Mouse (Mus musculus) neural tube, embryonic 13.5 days (tissue): ENCODE data around the gene Gabrd. TPM values are rescaled to one million over a fixed set of nuclear protein-coding genes. Genes with fewer than 3 reads are reported as not detected.

Experiments
- ATAC-seq: fragments of 200-750 bp; cut with Nextera tagmentation; 2 replicates; pipeline ENCODE4 v1.8.0; 2017; ENCODE audit warnings: low read depth, mild to moderate bottlenecking, moderate TSS enrichment, moderate library complexity
- H3K27ac ChIP-seq: fragments of 300-500 bp; sonication (generic); replicated peaks from 2 replicates; pipeline ENCODE4 v1.5.1; 2015; ENCODE audit warnings: moderate library complexity, mild to moderate bottlenecking, inconsistent platforms
- H3K27me3 ChIP-seq: fragments of 300-500 bp; sonication (generic); 2 replicates; pipeline ENCODE4 v1.6.1; 2015; ENCODE audit warnings: mild to moderate bottlenecking, inconsistent platforms
- H3K36me3 ChIP-seq: fragments of 300-500 bp; sonication (generic); 2 replicates; pipeline ENCODE4 v1.6.1; 2015; ENCODE audit warnings: mild to moderate bottlenecking, inconsistent platforms
- H3K4me1 ChIP-seq: fragments of 300-500 bp; sonication (generic); replicated peaks from 2 replicates; pipeline ENCODE4 v1.6.1; 2015; ENCODE audit warnings: inconsistent platforms
- H3K4me2 ChIP-seq: fragments of 300-500 bp; sonication (generic); 2 replicates; pipeline ENCODE4 v1.6.1; 2015; ENCODE audit warnings: inconsistent platforms, mild to moderate bottlenecking, moderate library complexity
- H3K4me3 ChIP-seq: fragments of 300-500 bp; sonication (generic); 2 replicates; pipeline ENCODE4 v1.5.1; 2015; ENCODE audit warnings: mild to moderate bottlenecking, inconsistent platforms
- H3K9ac ChIP-seq: fragments of 300-500 bp; sonication (generic); 2 replicates; pipeline ENCODE4 v1.6.1; 2015; ENCODE audit warnings: moderate library complexity, mild to moderate bottlenecking, inconsistent platforms
- H3K9me3 ChIP-seq: fragments of 300-500 bp; sonication (generic); 2 replicates; pipeline ENCODE4 v1.6.1; 2016; ENCODE audit warnings: inconsistent platforms
- WGBS: fragments of 180-500 bp; shearing (Covaris S2); methylation state at CpG from one replicate; pipeline ENCODE4 v1.1.7; 2015; 5-methylcytosine and 5-hydroxymethylcytosine counted together
- polyA plus RNA-seq: library from polyadenylated mRNA; unstranded; fragments of >200 nt; fragmentation: Nextera tagmentation; extraction: Ambion mirVana; gene quantifications from 2 replicates; pipeline ENCODE4 v1.2.1, GENCODE M21; 2015

Gabrd gene
- polyA plus RNA-seq, 1 experiment from 2014 or later, result 0.17 TPM

DNA sequence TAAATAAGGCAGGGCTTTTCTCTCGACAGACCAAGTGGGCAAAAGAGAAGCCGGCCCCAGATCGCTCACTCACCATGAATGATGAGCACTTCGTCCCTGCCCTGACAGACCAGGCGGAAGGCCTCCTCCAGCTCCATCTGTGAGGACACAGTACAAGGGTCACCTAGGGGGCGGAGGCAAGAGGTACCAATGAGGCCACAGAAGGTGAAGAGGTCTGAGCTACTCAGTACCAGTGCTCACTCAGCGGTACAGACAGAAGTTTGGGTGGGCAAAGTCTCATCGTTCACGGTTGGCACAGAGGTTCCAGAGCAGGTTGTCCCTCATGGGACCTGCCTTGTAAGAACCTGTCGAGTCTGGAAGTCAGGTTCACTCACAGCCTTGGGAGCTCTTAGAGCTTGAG is 41.6 kb downstream of the Gabrd start:
- Histone ChIP-seq H3K36me3 (no peaks in the 10 kb centered on the region), H3K4me2 (no peak overlapping the region), H3K9ac (no peak overlapping the region), H3K9me3 (no peaks in the 10 kb centered on the region), H3K27ac (no peak overlapping the region), H3K4me1 (peaks cover 6% of the 10 kb centered on the region), H3K4me3 (no peak overlapping the region), H3K27me3 (peaks cover 43% of the 10 kb centered on the region)
- WGBS, result 91% methylated on average over 10 of the region's 10 CpGs
- ATAC-seq, result no peak

DNA sequence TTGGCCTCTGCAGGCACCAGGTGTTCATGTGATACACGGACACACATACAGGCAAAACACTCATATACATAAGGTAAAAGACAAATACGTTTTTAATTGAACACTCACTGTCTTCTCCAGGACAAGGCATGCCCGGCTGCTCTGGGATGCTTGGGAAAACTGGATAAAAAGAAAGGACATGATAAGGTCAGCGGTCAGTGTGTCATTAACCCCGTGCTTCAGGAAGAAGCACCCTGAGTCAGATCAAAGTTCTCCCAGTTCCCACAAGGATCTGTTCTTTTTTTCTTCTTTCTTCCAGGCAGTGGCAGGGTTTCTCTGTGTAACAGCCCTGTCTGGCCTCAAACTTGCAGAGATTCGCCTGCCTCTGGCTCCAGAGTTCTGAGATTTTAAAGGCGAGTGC is 43.4 kb downstream of the Gabrd start:
- Histone ChIP-seq H3K4me2 (no peak overlapping the region), H3K36me3 (no peaks in the 10 kb centered on the region), H3K27me3 (peaks cover 25% of the 10 kb centered on the region), H3K9ac (no peak overlapping the region), H3K4me1 (no peaks in the 10 kb centered on the region), H3K4me3 (no peak overlapping the region), H3K9me3 (no peaks in the 10 kb centered on the region), H3K27ac (no peak overlapping the region)
- 83% methylated on average over 7 of the region's 7 CpGs for whole genome bisulfite sequencing
- no peak for ATAC-seq

DNA sequence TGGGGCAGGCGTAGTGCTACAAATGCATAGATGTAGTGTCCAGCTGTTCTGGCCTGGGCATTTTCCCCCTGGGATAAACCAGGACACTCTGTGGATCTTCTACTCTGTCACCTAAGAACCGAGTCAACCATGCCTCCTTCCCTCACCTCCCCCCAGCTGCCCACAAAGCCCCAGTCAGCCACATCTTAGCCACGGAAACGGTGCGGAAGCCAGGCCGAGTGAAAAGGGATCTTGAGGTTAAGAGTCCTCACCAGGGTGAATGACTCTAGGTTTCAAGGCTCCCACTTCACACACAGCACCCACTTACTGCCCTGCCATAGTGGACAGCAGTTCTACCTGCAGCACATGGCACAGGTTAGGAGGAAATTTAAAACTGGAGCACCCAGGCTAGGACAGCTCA is 43.9 kb downstream of the Gabrd start:
- H3K36me3 ChIP-seq, result no peaks in the 10 kb centered on the region
- H3K9ac ChIP-seq, result no peak overlapping the region
- H3K4me1 ChIP-seq, result no peaks in the 10 kb centered on the region
- no peaks in the 10 kb centered on the region for H3K9me3 ChIP-seq
- H3K27me3 ChIP-seq, result peaks cover 20% of the 10 kb centered on the region
- no peak for ATAC-seq
- H3K4me2 ChIP-seq, result no peak overlapping the region
- H3K27ac ChIP-seq, result no peak overlapping the region
- WGBS, result 90% methylated on average over 6 of the region's 6 CpGs
- H3K4me3 ChIP-seq, result no peak overlapping the region

DNA sequence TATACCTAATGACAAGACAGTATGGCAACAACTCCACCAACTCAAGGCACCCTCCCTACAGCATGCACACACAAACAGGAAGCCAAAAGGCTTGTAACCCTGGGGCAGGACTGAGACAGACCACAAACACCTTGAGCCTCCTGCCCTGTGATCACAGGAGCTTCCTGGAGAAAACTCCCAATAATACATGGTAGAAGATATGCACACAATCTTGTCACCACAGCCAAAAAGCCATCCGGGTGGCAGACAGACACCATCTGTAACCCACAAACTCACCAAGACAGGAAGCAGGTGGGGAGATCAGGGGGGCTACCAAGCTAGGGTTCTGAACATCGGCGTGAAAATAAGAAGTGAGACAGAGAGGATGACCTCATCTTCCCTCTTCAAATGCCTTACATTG is 45.3 kb downstream of the Gabrd start:
- Histone ChIP-seq H3K36me3 (no peaks in the 10 kb centered on the region), H3K27ac (no peak overlapping the region), H3K9me3 (no peaks in the 10 kb centered on the region), H3K4me1 (no peaks in the 10 kb centered on the region), H3K9ac (no peak overlapping the region), H3K27me3 (peaks cover 6% of the 10 kb centered on the region; the same call in 1 of the 2 replicates), H3K4me2 (no peak overlapping the region), H3K4me3 (no peak overlapping the region)
- no peak for ATAC-seq
- WGBS, result 93% methylated on average over 3 of the region's 3 CpGs

DNA sequence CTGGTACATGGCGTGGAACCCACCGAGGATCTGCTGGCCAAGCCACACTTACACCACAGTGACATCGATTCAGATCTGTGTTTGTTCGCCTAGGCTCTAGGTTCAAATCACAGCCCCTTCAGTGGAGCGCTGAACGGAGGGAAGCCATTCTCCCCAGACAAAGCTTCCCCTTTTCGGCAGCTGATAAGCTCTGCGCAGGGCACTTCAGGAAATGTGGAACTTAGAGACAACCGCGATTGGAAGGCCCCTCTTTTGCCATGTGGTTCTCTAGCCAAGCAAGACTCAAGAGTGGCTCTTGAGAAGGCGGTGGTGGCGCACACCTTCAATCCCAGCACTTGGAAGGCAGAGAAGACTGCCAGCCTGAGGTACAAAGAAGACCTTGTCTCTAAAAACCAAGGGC is 51.6 kb downstream of the Gabrd start:
- peak overlapping the region; percentile 97 for H3K27ac ChIP-seq
- 90% methylated on average over 12 of the region's 12 CpGs for WGBS
- H3K4me1 ChIP-seq, result peaks cover 30% of the 10 kb centered on the region
- H3K4me3 ChIP-seq, result no peak overlapping the region
- no peak for ATAC-seq
- peak overlapping the region; percentile 91; the same call in 1 of the 2 replicates for H3K9ac ChIP-seq
- H3K4me2 ChIP-seq, result no peak overlapping the region
- H3K9me3 ChIP-seq, result no peaks in the 10 kb centered on the region
- H3K27me3 ChIP-seq, result peaks cover 7% of the 10 kb centered on the region; the same call in 1 of the 2 replicates
- no peaks in the 10 kb centered on the region for H3K36me3 ChIP-seq

DNA sequence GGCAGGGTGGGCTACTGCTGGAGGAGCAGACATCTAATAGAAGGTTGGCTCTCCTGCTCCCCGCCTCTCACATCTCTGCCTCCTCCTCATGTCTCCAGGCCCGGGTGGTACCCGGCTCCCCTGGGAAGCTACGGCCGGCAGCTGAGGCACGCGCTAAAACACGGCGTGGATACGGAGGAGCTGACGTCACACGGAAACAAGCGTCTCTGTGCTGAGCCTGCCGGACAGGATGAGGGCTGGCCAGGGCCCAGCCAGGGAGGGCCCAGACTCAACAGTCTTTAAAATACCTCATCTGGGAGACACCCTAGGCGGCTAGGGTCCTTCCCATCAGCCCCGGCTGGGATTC is 52.3 kb downstream of the Gabrd start:
- under 1% methylated on average over 16 of the region's 16 CpGs for WGBS
- H3K4me1 ChIP-seq, result peaks cover 30% of the 10 kb centered on the region
- no peaks in the 10 kb centered on the region for H3K36me3 ChIP-seq
- peak; percentile 92 for ATAC-seq
- H3K9ac ChIP-seq, result peak overlapping the region; percentile 91
- peak overlapping the region; percentile 68 for H3K4me2 ChIP-seq
- H3K9me3 ChIP-seq, result no peaks in the 10 kb centered on the region
- H3K27ac ChIP-seq, result peak overlapping the region; percentile 97
- peaks cover 7% of the 10 kb centered on the region; the same call in 1 of the 2 replicates for H3K27me3 ChIP-seq
- H3K4me3 ChIP-seq, result peak overlapping the region; percentile 69

DNA sequence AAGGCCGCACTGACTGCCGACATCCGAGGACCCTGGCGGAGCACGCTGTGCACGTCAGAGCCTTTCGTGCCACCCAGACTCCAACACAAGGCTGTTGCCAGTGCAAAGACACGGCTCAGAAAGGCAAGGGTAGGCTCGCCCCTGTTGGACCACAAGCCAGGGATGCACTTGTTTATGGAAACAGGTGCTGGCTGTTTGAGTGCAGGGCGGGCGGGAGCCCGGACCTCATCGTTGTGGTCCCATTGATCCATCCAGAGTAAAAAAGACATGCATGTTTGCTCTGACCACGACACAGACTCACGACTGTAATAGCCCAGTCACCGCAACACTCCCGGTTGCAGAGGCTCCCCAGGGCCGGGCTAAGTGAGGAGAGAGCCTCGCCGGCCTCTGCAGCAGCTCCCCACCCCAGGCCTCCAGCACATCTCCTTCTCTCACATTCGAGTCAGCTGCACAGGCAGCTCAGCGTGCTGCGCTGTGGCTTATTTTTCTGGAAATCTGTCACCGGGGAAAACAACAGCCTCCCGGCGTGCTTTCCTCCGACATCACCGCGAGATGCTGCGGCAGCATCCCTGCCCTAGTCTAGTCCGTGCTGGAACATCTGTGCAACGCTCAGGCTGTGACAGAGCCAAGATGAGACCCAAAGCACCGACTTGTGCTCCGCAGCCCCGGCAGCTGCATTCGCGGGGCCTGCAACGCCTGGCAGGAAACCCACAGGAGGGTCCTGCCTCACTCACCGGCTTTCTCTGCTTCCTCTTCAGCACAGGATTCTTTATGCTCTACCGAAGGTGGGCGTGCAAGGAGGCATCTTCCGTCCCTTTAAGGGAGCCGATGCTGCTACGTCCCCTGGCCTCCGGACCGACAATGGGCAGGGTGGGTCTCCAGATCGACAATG is 53.0 kb downstream of the Gabrd start:
- WGBS, result 4% methylated on average over 47 of the region's 47 CpGs
- Histone ChIP-seq H3K27me3 (peaks cover 7% of the 10 kb centered on the region; the same call in 1 of the 2 replicates), H3K9me3 (no peaks in the 10 kb centered on the region), H3K27ac (peak overlapping the region; percentile 97), H3K4me2 (peak overlapping the region; percentile 68), H3K9ac (peak overlapping the region; percentile 91), H3K4me1 (peaks cover 30% of the 10 kb centered on the region), H3K4me3 (peak overlapping the region; percentile 69), H3K36me3 (no peaks in the 10 kb centered on the region)
- ATAC-seq, result peak; percentile 82

DNA sequence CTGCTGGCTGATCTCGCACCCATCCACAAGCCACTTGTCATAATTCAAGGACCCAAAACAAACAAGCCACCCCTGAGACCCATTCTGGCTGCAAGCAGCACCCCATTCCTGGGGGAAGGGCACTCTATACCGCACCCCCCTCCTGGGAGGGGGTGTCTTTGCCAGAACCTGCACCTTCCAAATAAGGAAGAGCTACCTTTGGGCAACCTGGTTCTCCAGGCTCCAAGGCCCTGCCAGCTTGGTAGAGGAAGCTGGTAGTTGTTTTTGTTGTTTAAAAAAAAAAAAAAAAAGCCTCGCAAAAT is 53.7 kb downstream of the Gabrd start:
- peak overlapping the region; percentile 68 for H3K4me2 ChIP-seq
- no peaks in the 10 kb centered on the region for H3K36me3 ChIP-seq
- ATAC-seq, result no peak
- peak overlapping the region; percentile 91 for H3K9ac ChIP-seq
- 42% methylated on average over 3 of the region's 3 CpGs for WGBS
- peaks cover 7% of the 10 kb centered on the region; the same call in 1 of the 2 replicates for H3K27me3 ChIP-seq
- H3K4me3 ChIP-seq, result peak overlapping the region; percentile 69
- no peaks in the 10 kb centered on the region for H3K9me3 ChIP-seq
- peaks cover 30% of the 10 kb centered on the region for H3K4me1 ChIP-seq
- peak overlapping the region; percentile 97 for H3K27ac ChIP-seq

DNA sequence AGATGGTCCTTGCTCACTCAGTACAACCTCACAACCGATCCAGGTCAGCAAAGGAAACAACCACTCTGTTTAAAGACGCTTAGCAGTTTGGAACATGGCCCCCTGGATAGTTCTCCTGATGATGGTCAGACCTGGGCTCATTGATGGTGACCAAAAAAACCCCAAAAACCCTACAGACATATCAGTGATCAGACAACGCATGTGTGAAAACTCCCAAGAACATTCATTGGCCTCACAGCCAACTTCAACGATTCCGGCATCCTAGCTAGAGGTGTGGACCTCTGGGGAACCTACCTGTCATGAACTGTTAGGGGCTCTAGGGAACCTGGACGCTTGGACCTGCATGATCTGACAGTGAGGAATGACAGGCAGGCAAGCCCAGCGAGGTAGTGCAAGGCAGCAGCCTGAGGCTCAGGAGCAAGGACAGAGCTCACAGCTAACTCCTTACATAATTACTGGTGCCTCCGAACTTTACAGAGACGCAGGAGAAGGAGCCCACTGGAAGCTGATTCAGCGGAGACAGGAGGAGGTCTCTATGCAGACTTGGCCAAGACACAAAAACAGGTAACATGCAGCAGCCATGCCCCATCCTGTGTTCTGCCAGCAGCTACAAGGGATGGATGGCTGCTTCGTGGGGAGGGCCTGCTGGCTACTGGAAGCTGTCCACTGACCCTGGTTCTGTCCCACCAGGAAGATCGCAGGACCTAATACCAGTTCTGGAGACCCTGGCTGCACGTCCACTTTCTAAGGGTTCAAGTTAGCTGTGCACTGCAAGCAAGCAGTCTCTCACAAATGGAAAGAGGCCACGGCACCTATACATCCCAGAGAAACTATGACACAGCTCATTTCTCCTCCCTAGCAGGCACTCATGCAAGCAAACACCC is 54.3 kb downstream of the Gabrd start:
- peak overlapping the region; percentile 97 for H3K27ac ChIP-seq

DNA sequence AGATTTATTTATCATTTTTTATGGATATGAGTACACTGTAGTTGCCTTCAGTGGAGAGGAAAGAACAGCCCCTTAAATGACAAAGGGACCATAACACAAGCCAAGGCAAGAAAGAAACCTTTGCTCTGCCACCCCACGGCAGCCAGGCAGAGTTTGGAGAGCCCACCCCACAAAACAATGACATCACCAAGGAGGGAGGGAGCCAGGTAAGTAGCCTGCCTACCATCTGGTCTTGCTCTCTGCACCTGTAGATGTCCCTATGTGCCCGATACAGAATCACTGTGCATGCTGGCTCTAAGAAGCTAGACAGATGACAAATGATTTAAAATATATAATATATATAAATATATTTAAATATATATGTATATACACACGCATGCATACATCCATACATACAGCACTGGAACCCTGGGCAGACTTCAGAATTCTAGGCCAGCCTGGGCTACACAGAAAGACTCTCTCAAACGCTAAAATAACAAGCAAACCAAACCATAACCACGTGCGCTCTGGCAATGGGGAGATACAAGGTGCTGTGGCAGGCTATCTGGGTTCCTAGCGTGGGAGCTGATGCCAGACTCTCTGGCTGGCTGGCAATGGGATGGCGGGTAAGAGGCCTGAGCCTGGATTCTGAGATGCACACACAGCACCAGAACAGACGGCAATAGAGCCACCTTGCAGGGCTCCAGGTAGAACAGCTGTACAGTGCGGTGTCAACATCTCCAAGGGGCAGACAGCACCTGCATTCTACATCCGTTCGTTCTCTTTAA is 61.4 kb downstream of the Gabrd start:
- no peak for ATAC-seq

More for the DNA sequence above, 54.3 kb downstream of the Gabrd start:
- H3K36me3 ChIP-seq, result no peaks in the 10 kb centered on the region
- peaks cover 30% of the 10 kb centered on the region for H3K4me1 ChIP-seq
- H3K4me3 ChIP-seq, result peak overlapping the region; percentile 69
- peaks cover 7% of the 10 kb centered on the region; the same call in 1 of the 2 replicates for H3K27me3 ChIP-seq
- peak overlapping the region; percentile 68 for H3K4me2 ChIP-seq
- no peak for ATAC-seq
- WGBS, result 77% methylated on average over 14 of the region's 14 CpGs
- no peaks in the 10 kb centered on the region for H3K9me3 ChIP-seq
- peak overlapping the region; percentile 91 for H3K9ac ChIP-seq

More for the DNA sequence above, 61.4 kb downstream of the Gabrd start:
- WGBS, result 87% methylated on average over 12 of the region's 12 CpGs
- Histone ChIP-seq H3K27me3 (no peaks in the 10 kb centered on the region), H3K4me1 (no peaks in the 10 kb centered on the region), H3K9me3 (no peaks in the 10 kb centered on the region), H3K27ac (no peak overlapping the region), H3K4me3 (no peak overlapping the region), H3K4me2 (no peak overlapping the region), H3K36me3 (no peaks in the 10 kb centered on the region), H3K9ac (no peak overlapping the region)
